Mouse (Mus musculus) limb, embryonic 15.5 days (tissue): ENCODE results near the gene Entr1. TPM values are rescaled to one million over a fixed set of nuclear protein-coding genes. Genes with fewer than 3 reads are reported as not detected.

Experiments
- ATAC-seq: fragments of 200-750 bp; cut with Nextera tagmentation; 2 replicates; pipeline ENCODE4 v1.8.0; 2017; ENCODE audit warnings: low read depth, moderate TSS enrichment; ENCODE audit not compliant: insufficient number of reproducible peaks, low FRiP score, low TSS enrichment
- H3K27ac ChIP-seq: fragments of 300-500 bp; sonication (generic); 2 replicates; pipeline ENCODE4 v1.5.1; 2015; ENCODE audit warnings: moderate library complexity, mild to moderate bottlenecking, inconsistent platforms
- H3K27me3 ChIP-seq: fragments of 300-500 bp; sonication (generic); 2 replicates; pipeline ENCODE4 v1.6.1; 2015; ENCODE audit warnings: inconsistent platforms
- H3K36me3 ChIP-seq: fragments of 300-500 bp; sonication (generic); 2 replicates; pipeline ENCODE4 v1.6.1; 2015; ENCODE audit warnings: inconsistent platforms
- H3K4me1 ChIP-seq: fragments of 300-500 bp; sonication (generic); 2 replicates; pipeline ENCODE4 v1.6.1; 2015; ENCODE audit warnings: inconsistent platforms
- H3K4me2 ChIP-seq: fragments of 300-500 bp; sonication (generic); 2 replicates; pipeline ENCODE4 v1.6.1; 2015; ENCODE audit warnings: mild to moderate bottlenecking, inconsistent platforms
- H3K4me3 ChIP-seq: fragments of 300-500 bp; sonication (generic); 2 replicates; pipeline ENCODE4 v1.5.1; 2015; ENCODE audit warnings: mild to moderate bottlenecking, inconsistent platforms
- H3K9ac ChIP-seq: fragments of 300-500 bp; sonication (generic); 2 replicates; pipeline ENCODE4 v1.6.1; 2015; ENCODE audit warnings: inconsistent platforms
- H3K9me3 ChIP-seq: fragments of 300-500 bp; sonication (generic); 2 replicates; pipeline ENCODE4 v1.6.1; 2016; ENCODE audit warnings: inconsistent platforms
- WGBS: fragments of 180-500 bp; shearing (Covaris S2); methylation state at CpG from one replicate; pipeline ENCODE4 v1.1.7; 2015; 5-methylcytosine and 5-hydroxymethylcytosine counted together
- polyA plus RNA-seq: library from polyadenylated mRNA; unstranded; fragments of >200 nt; fragmentation: Nextera tagmentation; extraction: Ambion mirVana; gene quantifications from 2 replicates; pipeline ENCODE4 v1.2.1, GENCODE M21; 2015

Gene Entr1
- polyA plus RNA-seq, 1 experiment from 2014 or later = 121 TPM

GRCm38 (mm10) chr2:26409362-26409761, 20.2 kb upstream of the Entr1 start:
- peaks cover 34% of the 10 kb centered on the region for H3K4me1 ChIP-seq
- no peak overlapping the region for H3K9ac ChIP-seq
- H3K27me3 ChIP-seq = no peaks in the 10 kb centered on the region
- H3K36me3 ChIP-seq = peaks cover 46% of the 10 kb centered on the region
- no peak overlapping the region for H3K27ac ChIP-seq
- peak overlapping the region; percentile 94 for H3K4me3 ChIP-seq
- no peaks in the 10 kb centered on the region for H3K9me3 ChIP-seq
- H3K4me2 ChIP-seq = peak overlapping the region; percentile 90
- no peak for ATAC-seq
- 56% methylated on average over 3 of the region's 3 CpGs for WGBS

GRCm38 (mm10) chr2:26408515-26409356, 19.6 kb upstream of the Entr1 start, which contains the start of gene Inpp5e:
Gene Inpp5e, minus strand, starts transcription at chr2:26409203.
- Histone ChIP-seq H3K36me3 (peaks cover 39% of the 10 kb centered on the region), H3K9ac (peak within 1 kb of the TSS; percentile 91), H3K4me1 (peaks cover 34% of the 10 kb centered on the region), H3K4me3 (peak within 1 kb of the TSS; percentile 94), H3K27me3 (no peaks in the 10 kb centered on the region), H3K27ac (peak within 1 kb of the TSS; percentile 82), H3K4me2 (peak within 1 kb of the TSS; percentile 90), H3K9me3 (no peaks in the 10 kb centered on the region)
- WGBS = under 1% methylated on average over 57 of the region's 57 CpGs
- ATAC-seq = peak; percentile 91

GRCm38 (mm10) chr2:26403306-26403705, 14.2 kb upstream of the Entr1 start:
- H3K4me2 ChIP-seq = no peak overlapping the region
- peaks cover 48% of the 10 kb centered on the region for H3K36me3 ChIP-seq

GRCm38 (mm10) chr2:26402265-26402664, 13.1 kb upstream of the Entr1 start:
- H3K4me3 ChIP-seq = no peak overlapping the region
- no peaks in the 10 kb centered on the region for H3K27me3 ChIP-seq
- no peaks in the 10 kb centered on the region for H3K9me3 ChIP-seq
- WGBS = 84% methylated on average over 1 of the region's 1 CpGs
- H3K4me1 ChIP-seq = peaks cover 17% of the 10 kb centered on the region
- H3K36me3 ChIP-seq = peaks cover 57% of the 10 kb centered on the region
- no peak overlapping the region for H3K9ac ChIP-seq
- ATAC-seq = no peak
- H3K27ac ChIP-seq = no peak overlapping the region
- no peak overlapping the region for H3K4me2 ChIP-seq

More at GRCm38 (mm10) chr2:26403306-26403705, 14.2 kb upstream of the Entr1 start:
- Histone ChIP-seq H3K4me3 (no peak overlapping the region), H3K9ac (no peak overlapping the region), H3K27ac (no peak overlapping the region), H3K9me3 (no peaks in the 10 kb centered on the region), H3K27me3 (no peaks in the 10 kb centered on the region), H3K4me1 (peaks cover 28% of the 10 kb centered on the region)
- no peak for ATAC-seq
- WGBS = 64% methylated on average over 8 of the region's 8 CpGs

GRCm38 (mm10) chr2:26401023-26401422, 11.9 kb upstream of the Entr1 start:
- Histone ChIP-seq H3K4me3 (no peak overlapping the region), H3K4me2 (no peak overlapping the region), H3K36me3 (peaks cover 70% of the 10 kb centered on the region), H3K9ac (no peak overlapping the region), H3K27ac (no peak overlapping the region), H3K4me1 (peaks cover 5% of the 10 kb centered on the region), H3K9me3 (no peaks in the 10 kb centered on the region), H3K27me3 (no peaks in the 10 kb centered on the region)
- ATAC-seq = no peak
- 85% methylated on average over 4 of the region's 4 CpGs for WGBS

- H3K9me3 ChIP-seq = no peaks in the 10 kb centered on the region
- H3K4me2 ChIP-seq = no peak overlapping the region
- H3K36me3 ChIP-seq = peaks cover 77% of the 10 kb centered on the region
- no peaks in the 10 kb centered on the region for H3K4me1 ChIP-seq
- ATAC-seq = no peak
- H3K27me3 ChIP-seq = no peaks in the 10 kb centered on the region
- no peak overlapping the region for H3K4me3 ChIP-seq
- H3K27ac ChIP-seq = no peak overlapping the region
- whole genome bisulfite sequencing = 88% methylated on average over 5 of the region's 5 CpGs
- H3K9ac ChIP-seq = no peak overlapping the region
Measured at GRCm38 (mm10) chr2:26400296-26400695, 11.2 kb upstream of the Entr1 start.

- Histone ChIP-seq H3K36me3 (peaks cover 84% of the 10 kb centered on the region), H3K9ac (0 out of 2 replicates have a peak overlapping the region, but pooled peaks have one; percentile 2), H3K27ac (no peak overlapping the region), H3K9me3 (no peaks in the 10 kb centered on the region), H3K4me2 (no peak overlapping the region), H3K27me3 (no peaks in the 10 kb centered on the region), H3K4me3 (no peak overlapping the region), H3K4me1 (no peaks in the 10 kb centered on the region)
- no peak for ATAC-seq
- 86% methylated on average over 5 of the region's 5 CpGs for WGBS
Measured at GRCm38 (mm10) chr2:26399647-26400046, 10.5 kb upstream of the Entr1 start.

- 86% methylated on average over 8 of the region's 8 CpGs for WGBS
- no peak overlapping the region for H3K27ac ChIP-seq
- no peak overlapping the region for H3K9ac ChIP-seq
Measured at GRCm38 (mm10) chr2:26398978-26399377, 9.9 kb upstream of the Entr1 start.

GRCm38 (mm10) chr2:26391617-26392016, 2.5 kb upstream of the Entr1 start:
- Histone ChIP-seq H3K4me2 (no peak overlapping the region), H3K9ac (no peak overlapping the region), H3K9me3 (no peaks in the 10 kb centered on the region), H3K4me3 (no peak overlapping the region), H3K36me3 (peaks cover 74% of the 10 kb centered on the region), H3K27ac (no peak overlapping the region), H3K4me1 (peaks cover 21% of the 10 kb centered on the region), H3K27me3 (no peaks in the 10 kb centered on the region)
- 93% methylated on average over 6 of the region's 6 CpGs for WGBS
- ATAC-seq = no peak

More at GRCm38 (mm10) chr2:26398978-26399377, 9.9 kb upstream of the Entr1 start:
- no peak for ATAC-seq
- Histone ChIP-seq H3K4me1 (no peaks in the 10 kb centered on the region), H3K27me3 (no peaks in the 10 kb centered on the region), H3K9me3 (no peaks in the 10 kb centered on the region), H3K4me2 (no peak overlapping the region), H3K36me3 (peaks cover 90% of the 10 kb centered on the region), H3K4me3 (no peak overlapping the region)

GRCm38 (mm10) chr2:26390954-26391353, 1.8 kb upstream of the Entr1 start:
- 82% methylated on average over 3 of the region's 3 CpGs for WGBS
- no peaks in the 10 kb centered on the region for H3K9me3 ChIP-seq
- H3K9ac ChIP-seq = no peak overlapping the region
- peaks cover 74% of the 10 kb centered on the region for H3K36me3 ChIP-seq
- H3K27me3 ChIP-seq = no peaks in the 10 kb centered on the region
- H3K4me3 ChIP-seq = no peak overlapping the region
- no peak for ATAC-seq
- H3K4me2 ChIP-seq = no peak overlapping the region
- H3K4me1 ChIP-seq = peaks cover 21% of the 10 kb centered on the region
- no peak overlapping the region for H3K27ac ChIP-seq

- H3K27ac ChIP-seq = peak overlapping the region; percentile 79
- peaks cover 74% of the 10 kb centered on the region for H3K36me3 ChIP-seq
- H3K27me3 ChIP-seq = no peaks in the 10 kb centered on the region
- peak overlapping the region; percentile 91 for H3K4me2 ChIP-seq
- H3K9me3 ChIP-seq = no peaks in the 10 kb centered on the region
- peaks cover 21% of the 10 kb centered on the region for H3K4me1 ChIP-seq
- ATAC-seq = peak; percentile 22; the same call in 1 of the 2 replicates
- peak overlapping the region; percentile 98 for H3K4me3 ChIP-seq
- peak overlapping the region; percentile 88 for H3K9ac ChIP-seq
- under 1% methylated on average over 43 of the region's 45 CpGs for WGBS
Measured at GRCm38 (mm10) chr2:26388682-26389153, 398 bp downstream of the Entr1 start.

GRCm38 (mm10) chr2:26387713-26388112, 1.4 kb downstream of the Entr1 start:
- H3K9me3 ChIP-seq = no peaks in the 10 kb centered on the region
- H3K9ac ChIP-seq = no peak overlapping the region
- peaks cover 74% of the 10 kb centered on the region for H3K36me3 ChIP-seq

More at GRCm38 (mm10) chr2:26387713-26388112, 1.4 kb downstream of the Entr1 start:
- Histone ChIP-seq H3K4me2 (peak overlapping the region; percentile 91), H3K4me1 (peaks cover 21% of the 10 kb centered on the region), H3K27me3 (no peaks in the 10 kb centered on the region), H3K27ac (no peak overlapping the region), H3K4me3 (peak overlapping the region; percentile 98; the same call in 1 of the 2 replicates)
- WGBS = 95% methylated on average over 3 of the region's 3 CpGs
- ATAC-seq = no peak
